Mouse (Mus musculus) fat pad, adult 2 months (tissue): Measurements from ENCODE around the gene Ccdc74a.
"Not testable (repeated sequence)": the region's sequence is repeated elsewhere in the genome, so short reads cannot be mapped to it uniquely, and the experiment has no call there.

Experiments
- DNase-seq: peaks from one replicate; pipeline ENCODE4 v3.0.0-alpha.2; 2011; ENCODE audit warnings: low read depth, low spot score; ENCODE audit errors: extremely low read depth

Gene Ccdc74a

DNA sequence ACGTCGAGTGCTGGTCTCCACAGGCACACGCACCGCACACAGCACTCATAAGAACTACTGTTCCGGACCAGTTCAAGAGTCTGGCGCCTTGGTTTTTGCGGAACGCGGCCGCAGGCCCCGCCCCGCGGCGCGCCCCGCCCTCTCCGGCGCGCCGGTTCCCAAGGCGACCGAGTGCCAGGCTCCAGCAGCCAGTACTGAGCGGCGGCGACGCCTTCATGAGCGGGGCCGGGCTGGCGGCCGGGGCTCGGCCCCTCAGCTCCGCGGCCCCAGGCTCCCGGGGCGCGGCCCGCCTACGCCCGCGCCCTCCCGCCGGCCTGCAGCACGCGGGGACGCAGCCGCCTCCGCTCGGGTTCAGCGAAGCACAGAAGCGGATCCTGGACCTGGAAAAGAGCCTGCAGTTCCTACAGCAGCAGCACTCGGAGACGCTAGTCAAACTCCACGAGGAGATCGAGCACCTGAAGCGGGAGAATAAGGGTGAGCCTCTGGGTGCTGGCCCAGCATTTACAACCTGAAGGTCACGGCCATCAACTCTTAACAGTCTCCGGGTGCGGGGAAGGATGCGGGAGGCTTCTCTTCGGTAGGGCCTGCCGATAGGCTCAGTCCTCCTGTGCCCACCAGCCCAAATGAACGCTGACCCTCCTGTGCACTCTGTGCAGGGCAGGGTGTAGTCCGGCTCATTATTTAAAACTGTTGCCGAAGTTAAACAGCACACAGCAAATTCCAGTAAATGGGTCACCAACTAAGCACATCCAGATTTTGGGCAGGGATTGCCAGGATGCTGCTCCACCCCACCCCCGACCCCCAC lies at the start of gene Ccdc74a:
Ccdc74a (plus strand) TSS at position 161 of the 805 bp plus-strand sequence.
- no peak for DNase-seq

DNA sequence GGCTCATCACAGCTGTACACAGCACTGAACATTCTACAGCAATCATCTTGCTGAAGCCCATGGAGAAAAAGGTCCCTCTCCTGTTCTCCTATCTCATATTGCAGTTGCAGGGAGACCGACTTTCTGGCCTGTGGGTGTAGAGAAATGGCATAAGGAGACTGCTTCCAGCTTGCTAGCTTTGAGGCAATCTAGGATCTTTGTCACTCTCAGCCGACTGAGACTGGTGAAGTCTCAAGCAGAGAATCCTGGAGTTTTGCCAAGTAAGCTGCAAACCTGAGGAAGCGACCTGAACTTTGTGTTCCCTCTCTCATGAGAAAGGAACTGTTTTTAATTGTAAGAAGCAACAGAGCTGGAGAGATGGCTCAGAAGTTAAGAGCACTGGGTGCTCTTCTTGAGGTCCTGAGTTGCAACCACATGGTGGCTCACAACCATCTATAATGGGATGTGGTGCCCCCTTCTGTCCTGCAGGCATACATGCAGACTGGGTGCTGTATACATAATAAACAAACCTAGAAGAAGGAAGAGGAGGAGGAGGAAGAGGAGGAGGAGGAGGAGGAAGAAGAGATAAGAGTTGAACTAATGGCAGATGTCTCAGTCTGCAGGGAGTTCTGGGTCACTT lies 45.2 kb upstream of the Ccdc74a start:
- no peak for DNase-seq

DNA sequence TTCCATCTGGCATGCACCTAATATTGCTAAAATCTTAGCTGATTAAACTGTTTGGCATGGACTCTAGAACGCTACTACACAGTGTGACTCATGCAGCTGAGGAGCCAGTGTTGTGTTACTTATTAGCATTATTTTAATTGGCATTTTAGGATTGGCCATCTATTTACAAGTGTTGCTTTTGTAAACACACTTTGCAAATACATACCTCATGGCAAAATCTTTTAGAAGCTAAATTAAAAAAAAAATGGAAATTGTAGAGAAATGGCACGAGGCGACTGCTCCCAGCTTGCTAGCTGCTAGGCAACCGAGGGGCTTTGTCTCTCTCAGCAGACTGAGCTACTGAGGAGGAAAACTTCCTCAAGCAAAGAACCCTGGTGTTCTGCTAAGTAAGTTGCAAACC lies 41.3 kb upstream of the Ccdc74a start:
- DNase-seq = no peak

DNA sequence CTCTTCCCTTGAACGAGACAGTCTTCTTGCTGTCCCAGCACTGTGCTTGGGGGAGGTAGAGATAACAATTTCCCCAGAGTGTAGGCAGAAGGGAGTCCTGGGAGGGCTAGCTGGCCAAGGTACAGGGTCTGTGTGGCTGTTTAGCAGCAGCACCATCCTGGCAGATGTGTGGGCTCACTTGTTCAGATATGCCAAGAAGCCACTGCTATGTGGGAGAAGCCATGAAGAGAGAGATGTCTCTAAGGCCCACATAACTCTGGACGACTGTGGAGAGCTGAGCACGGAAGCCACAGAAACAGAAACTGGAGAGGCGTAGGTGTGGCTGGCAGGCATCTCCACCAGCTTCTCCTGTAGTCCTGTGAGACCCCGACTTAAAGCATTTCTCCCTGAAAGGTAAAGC lies 40.6 kb upstream of the Ccdc74a start:
- no peak for DNase-seq

DNA sequence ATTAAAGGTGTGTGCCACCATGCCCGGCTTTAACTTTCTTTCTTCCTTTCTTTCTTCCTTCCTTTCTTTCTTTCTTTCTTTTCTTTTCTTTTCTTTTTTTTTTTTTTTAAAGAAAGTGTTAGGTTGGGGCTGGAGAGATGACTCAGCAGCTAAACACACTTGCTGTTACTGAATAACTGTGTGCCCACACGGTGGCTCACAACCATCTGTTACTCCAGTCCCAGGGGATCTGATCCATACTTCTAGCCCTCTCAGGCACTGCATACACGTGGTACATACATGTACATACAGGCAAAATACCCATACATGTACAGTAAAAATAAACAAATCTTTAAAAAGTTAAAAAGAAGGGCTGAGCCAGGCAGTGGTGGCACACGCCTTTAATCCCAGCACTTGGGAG lies 34.9 kb upstream of the Ccdc74a start:
- DNase-seq = no peak

DNA sequence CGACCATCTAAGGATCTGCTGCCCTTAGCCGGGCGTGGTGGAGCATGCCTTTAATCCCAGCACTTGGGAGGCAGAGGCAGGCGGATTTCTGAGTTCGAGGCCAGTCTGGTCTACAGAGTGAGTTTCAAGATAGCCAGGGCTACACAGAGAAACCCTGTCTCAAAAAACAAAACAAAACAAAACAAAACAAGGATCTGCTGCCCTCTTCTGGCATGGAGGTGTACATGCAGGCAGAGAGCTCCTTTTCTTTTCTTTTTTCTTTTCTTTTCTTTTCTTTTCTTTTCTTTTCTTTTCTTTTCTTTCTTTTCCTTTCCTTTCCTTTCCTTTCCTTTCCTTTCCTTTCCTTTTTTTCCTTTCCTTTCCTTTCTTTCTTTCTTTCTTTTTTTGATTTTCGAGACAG lies 31.5 kb upstream of the Ccdc74a start:
- DNase-seq = not testable (repeated sequence)

DNA sequence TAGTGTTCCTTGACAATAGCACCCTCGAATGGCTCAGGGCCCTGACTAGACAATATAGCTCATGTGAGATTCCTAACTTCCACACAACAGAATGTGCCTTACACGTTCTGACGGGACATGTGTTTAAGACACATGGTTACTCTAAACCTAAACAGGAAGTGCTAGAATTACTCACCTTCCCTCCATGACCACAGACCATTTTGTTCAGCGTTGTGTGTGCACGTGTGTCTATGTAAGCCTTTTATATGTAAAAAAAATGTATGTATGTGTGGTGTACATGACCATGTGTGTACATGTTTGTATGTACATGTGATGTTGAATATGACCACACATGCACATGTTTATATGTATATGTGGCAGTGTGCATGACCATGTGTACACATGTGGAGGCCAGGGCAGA lies 30.1 kb upstream of the Ccdc74a start:
- DNase-seq = no peak

DNA sequence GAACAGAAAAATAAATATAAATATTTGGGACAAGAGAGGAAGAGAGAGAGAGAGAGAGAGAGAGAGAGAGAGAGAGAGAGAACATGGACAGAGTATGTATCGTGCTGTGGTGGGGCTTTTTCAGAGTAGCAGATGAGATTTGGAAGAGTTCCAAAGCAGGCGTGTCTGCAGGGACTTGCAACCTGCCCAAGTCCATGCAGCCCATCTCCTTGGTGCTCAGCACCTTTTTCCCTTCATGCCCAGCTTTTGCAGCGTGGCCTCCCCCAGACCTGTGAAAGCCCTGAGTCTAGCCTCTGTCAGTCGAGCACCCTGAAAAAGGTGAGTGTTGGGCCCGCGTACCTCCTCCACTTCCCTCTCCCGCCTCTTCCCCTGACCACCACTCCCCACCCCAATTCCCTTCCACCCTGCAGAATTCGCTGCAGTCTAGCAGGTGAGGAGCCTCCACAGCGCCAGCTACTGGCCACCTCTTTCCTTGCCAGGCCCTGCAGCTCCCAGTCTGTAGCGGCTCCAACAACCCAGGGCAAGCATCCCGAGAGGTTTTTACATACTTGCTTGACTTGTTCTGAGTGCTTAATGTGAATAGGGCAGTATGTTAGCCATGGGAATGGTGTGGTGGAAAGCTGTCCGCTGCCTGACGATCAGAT lies 28.2 kb upstream of the Ccdc74a start:
- no peak for DNase-seq

DNA sequence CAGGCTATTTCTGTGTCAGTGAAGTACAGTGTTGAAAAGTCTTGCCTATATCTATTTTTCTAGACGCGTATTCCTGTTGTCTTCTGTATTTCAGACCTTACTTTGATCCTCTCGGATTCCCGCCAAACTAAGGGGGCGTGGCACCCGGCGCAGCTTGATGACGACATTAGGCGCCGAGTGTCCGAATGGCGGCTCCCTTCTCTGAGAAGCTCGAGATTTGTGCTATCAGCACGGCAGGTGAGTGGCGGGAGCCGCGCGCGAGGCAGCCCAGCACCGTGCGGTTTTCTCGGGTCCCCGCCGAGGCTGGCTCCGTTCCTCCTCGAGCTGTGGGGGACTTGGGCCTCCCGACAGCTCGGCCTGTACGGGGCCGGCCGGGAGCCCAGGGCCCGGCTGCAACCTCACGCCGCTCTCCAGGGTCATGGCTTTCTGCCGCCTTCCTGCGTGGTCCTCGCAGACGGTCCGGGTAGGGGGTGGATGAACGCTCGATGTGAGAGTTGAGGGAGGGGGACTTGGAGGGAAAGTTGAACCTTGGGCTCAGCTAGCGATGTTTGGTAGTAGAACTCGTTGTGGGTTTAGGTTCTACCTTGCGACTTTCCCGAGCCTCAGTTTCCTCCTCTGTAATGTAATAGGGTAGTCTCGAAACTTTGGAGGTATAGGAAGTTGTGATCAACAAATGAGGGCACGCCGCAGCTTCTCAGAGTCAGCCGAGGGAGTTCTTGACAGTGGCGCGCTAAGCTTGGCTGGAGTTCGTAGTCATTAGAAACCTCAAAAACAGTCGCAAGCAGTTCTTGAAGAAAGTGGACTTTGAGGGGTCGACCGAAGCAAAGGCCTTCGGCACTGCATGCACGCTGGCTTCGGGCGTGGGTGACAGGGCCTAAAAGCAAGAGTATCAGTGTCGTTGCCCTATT lies 26.8 kb upstream of the Ccdc74a start, which contains the start of gene Smpd4:
Smpd4 (plus strand) TSS at position 157 of the 908 bp plus-strand sequence.
- no peak for DNase-seq

DNA sequence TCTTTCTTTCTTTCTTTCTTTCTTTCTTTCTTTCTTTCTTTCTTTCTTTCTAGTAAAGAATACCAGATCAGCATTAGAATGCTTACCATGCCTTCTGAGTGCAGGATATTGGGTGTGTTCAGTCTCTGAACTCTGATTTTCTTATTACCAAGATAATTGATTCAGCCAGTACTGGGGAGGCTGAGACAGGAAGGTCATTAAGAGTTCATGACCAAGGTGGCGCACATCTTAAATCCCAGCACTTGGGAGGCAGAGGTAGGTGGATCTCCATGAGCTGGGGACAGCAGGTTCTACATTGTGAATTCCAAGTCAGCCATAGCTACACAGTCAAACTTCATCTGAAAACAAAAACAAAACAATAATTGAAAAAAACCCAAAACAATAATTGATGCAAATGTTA lies 24.3 kb upstream of the Ccdc74a start:
- DNase-seq = no peak

DNA sequence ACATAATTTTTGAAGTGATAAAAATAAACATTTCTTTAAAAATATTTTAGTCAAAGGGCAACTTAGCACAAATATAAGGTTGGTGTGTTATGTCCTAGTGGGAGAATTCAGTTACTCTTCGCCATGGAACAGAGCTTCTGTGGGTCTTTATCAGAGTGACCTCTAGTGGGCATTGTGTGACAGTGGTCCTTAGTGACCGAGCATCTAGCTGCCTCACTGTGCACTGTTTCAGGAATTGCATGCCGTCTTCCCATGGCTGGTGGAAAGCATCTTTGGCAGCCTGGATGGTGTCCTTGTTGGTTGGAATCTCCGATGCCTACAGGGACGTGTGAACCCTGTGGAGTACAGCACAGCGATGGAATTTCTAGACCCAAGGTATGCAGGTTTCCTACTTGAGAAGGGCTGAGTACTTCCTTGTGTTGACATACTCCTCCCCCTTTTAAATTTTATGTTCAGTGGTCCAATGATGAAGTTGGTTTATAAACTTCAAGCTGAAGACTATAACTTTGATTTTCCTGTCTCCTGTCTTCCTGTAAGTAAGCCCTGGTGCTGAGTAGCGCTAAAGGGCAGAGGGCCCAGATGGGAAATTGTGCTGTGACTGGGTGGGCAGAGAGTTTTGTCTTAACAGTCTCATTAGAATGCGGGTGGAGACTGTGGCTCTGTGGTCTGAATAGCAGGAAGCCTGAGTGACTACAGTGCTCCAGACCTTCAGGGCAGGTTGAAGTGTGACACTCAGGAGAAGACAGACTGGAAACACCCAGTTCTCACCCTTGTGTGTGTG lies 20.6 kb upstream of the Ccdc74a start:
- DNase-seq = no peak

DNA sequence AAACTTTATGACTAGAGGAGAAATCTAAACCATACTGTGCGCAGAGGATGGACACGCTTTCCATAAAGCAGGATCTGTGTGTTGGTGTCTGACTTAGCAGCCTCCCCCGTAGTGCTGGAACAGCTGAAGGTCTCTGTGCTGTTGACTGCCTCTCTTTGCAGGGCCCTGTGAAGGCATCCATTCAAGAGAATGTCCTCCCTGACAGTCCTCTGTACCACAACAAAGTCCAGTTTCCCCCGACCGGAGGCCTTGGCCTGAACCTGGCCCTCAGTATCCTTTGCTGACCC lies 20.1 kb upstream of the Ccdc74a start:
- no peak for DNase-seq

DNA sequence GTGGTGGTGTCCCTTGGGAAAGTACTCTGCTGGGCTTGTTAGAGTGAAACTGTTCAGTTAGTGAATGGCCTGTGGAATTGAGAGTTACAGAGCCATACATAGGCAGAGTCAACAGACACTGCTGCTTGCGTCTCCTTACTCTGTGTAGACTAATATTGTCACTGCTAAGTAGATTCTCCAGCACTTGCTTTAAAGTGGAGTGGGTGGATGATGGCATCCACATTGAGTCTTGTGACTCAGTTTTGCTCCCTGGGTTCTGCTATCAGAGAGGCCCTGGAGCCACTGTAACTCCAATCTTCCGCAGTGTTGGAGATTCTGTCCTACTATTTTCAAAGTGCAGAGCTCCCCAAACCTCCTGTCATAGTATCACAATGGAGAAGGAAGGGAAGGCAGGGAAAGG lies 13.7 kb upstream of the Ccdc74a start:
- DNase-seq = no peak

DNA sequence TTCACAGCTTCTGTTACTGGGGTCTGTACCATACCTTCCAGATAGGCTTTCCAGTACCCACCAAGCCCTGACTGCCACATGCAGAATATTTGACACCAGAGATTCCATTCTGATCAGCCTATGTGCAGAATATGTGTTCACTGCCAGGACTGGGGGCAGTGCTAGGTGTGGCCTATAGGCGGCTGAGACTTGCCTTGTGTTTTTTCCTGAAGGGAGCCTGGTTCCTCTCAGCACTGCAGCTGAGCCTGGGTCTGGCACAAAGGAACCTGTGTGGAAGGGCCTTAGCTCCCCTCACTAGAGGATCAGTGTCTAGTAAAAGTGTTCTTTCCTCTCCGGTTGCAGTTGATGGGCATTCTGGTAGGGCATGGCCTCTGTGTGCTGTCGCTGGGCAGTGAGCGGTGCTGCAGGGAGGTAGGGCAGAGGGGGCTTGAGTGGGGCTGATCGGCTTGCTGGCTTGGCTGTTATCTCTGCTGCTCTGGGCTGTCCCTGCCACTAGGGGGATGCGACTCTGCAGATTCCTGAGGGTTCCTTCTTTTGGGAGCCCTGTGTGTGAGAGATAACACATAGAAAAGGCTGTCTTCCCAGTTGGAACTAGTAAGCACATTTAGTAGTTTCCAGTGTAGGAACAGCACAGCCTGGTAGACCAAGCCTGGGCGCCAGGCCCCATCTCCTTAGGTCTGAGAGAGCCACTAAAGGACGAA lies 12.6 kb upstream of the Ccdc74a start:
- DNase-seq = no peak

DNA sequence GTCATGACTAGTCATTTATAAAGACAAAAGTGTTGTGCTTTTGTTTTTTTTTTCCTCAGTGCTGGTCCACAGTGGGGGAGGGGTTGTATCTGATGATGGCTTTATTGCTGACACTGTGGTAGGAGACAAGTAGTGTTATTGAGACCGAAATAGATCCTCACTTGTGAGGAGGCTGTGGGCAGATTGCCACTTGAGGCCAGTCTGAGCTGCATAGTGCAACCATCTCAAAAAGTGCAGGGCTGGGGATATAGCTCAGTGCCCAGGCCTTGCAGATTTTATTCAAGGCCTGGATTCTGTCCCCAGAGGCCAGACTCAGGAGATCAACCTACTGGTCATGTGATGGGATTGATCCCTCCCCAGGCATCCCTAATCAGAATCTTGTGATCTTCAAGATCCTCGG lies 9.4 kb upstream of the Ccdc74a start:
- DNase-seq = no peak

DNA sequence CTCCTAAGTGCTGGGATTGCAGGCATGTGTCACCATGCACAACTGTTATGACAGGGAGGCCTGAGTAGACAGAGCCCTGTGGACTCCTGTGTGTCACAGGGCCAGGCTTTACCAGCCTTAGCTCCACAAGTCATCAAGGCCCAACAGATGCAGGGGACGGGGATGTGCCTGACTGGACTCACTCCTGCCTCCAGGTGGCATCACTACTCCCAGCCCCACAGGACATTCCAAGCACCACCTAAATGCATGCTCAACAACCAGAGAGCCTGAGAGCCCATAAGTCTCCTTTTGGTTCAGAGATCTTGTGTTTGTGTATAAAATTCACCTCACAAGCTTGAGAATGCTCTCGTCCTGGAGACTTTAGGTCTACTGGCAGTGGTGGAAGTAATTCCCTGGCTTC lies 8.7 kb upstream of the Ccdc74a start:
- no peak for DNase-seq

DNA sequence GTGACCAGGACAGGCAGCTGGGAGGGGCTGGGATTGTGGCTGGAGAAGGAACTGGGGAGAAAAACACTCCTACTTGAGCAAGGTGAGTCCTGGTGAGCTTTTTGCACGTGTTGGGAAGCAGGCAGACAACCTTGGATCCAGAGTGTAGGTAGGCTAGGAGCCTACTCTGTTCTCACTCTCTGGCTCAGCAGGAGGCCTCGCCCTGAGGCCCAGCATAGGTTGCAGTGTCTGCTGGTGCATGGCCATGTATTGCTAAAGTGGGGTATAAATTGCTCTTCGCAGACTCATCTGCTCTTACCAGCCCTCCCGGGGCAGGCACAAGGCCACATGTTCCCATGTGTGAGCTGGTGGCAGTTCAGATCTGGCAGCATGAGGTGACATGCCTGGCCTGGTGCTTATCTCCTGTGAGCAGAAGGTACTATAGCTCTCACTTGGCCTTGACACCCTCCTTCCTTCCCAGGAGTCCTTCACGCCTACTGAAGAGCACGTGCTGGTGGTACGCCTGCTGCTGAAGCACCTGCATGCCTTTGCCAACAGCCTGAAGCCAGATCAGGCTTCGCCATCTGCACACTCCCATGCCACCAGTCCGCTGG lies 8.1 kb upstream of the Ccdc74a start:
- DNase-seq = no peak

DNA sequence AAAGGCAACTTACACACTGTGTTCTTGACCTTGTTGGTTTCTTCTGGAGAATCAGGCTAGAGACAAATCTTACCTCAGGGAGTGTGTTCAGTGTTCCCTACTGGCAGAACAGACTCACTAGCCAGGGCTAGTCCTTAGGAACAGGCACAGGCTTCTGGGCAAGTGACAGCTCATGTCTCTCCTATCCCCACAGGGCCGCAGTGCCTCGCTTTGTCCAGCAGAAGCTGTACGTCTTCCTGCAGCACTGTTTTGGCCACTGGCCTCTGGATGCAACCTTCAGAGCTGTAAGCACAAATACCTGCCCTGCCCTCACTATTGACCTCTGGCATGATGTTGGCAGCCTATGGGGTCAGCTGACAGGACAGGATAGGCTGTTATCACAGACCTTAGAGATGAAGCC lies 7.2 kb upstream of the Ccdc74a start:
- no peak for DNase-seq

DNA sequence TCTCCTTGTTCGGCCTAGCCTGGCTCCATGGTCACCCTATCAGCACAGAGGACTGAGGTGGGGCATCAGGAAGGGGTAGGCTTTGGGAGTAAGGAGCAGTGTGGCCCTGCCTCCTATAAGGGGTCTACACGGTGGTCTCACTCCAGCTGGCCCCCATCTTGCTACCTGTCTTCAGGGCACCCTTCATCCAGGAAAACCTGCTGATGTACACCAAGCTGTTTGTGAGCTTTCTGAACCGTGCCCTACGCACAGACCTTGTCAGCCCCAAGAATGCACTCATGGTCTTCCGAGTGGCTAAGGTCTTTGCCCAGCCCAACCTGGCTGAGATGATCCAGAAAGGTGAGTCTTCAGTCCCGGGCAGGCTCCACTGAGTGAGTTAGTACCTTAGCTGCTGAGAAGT lies 6.3 kb upstream of the Ccdc74a start:
- DNase-seq = no peak

DNA sequence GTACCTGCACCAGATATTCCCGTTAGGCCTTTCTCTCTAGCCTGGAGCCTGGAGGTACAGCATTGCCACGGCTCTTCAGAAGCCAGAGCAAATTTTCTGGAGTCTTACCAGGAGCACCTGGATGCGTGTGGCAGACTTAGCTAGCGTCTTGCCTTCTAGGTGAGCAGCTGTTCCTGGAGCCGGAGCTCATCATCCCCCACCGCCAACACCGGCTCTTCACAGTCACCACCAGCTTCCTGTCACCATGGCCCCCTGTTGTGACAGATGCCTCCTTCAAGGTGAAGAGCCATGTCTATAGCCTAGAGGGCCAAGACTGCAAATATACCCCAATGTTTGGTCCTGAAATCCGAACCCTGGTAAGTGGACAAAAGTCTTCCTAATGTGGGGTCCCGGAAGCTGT lies 5.6 kb upstream of the Ccdc74a start:
- DNase-seq = no peak
